7 mouse cellular contexts compared by ENCODE assay signal in genomic region chr9:102505700-102506585, GRCm38 (mm10). TPM values are rescaled to one million over a fixed set of nuclear protein-coding genes. Genes with fewer than 3 reads are reported as not detected.
DNase-seq lines count a peak whose midpoint lies in the region; ATAC-seq and TF ChIP-seq lines count a peak whose summit lies in the region.

Gene Ky (plus strand): TSS chr9:102505750.

- H3K9me3 ChIP-seq in ES-Bruce4 (replicated peaks; ENCODE audit: control insufficient read depth, insufficient read depth, low read length, poor library complexity, severe bottlenecking), result no peaks in the 10 kb centered on the region
- no peaks in the 10 kb centered on the region for H3K9me3 ChIP-seq in embryonic facial prominence, embryonic 13.5 days
- H3K9me3 ChIP-seq in heart, embryonic 15.5 days (replicated peaks), result no peaks in the 10 kb centered on the region
- H3K9me3 ChIP-seq in limb, embryonic 11.5 days (ENCODE audit: control insufficient read depth, low read length), result no peaks in the 10 kb centered on the region

- peak; percentile 70 for DNase-seq in ZHBTc4 (ENCODE audit: low read depth, low spot score)
- DNase-seq in limb, embryonic 11.5 days (ENCODE audit: low spot score), result peak; percentile 54
- no peak for DNase-seq in spleen, adult 18-20 months

- peak within 1 kb of the TSS; percentile 88 for H3K4me2 ChIP-seq in embryonic facial prominence, embryonic 13.5 days
- H3K4me2 ChIP-seq in heart, embryonic 15.5 days, result peak within 1 kb of the TSS; percentile 88
- H3K4me2 ChIP-seq in limb, embryonic 11.5 days (ENCODE audit: low read depth, severe bottlenecking), result peak within 1 kb of the TSS; percentile 93

- no peaks in the 10 kb centered on the region for H3K36me3 ChIP-seq in ES-Bruce4 (ENCODE audit: control insufficient read depth, insufficient read depth, low read length, poor library complexity, severe bottlenecking)
- H3K36me3 ChIP-seq in embryonic facial prominence, embryonic 13.5 days, result no peaks in the 10 kb centered on the region
- H3K36me3 ChIP-seq in heart, embryonic 15.5 days, result no peaks in the 10 kb centered on the region
- no peaks in the 10 kb centered on the region for H3K36me3 ChIP-seq in limb, embryonic 11.5 days (ENCODE audit: control insufficient read depth, insufficient read depth, low read length)

- no peak within 1 kb of the TSS for H3K27ac ChIP-seq in ES-Bruce4 (ENCODE audit: insufficient read depth, low read length)
- no peak within 1 kb of the TSS for H3K27ac ChIP-seq in embryonic facial prominence, embryonic 13.5 days
- H3K27ac ChIP-seq in heart, embryonic 15.5 days, result peak within 1 kb of the TSS; percentile 84
- no peak within 1 kb of the TSS for H3K27ac ChIP-seq in limb, embryonic 11.5 days (replicated peaks; ENCODE audit: low read depth, low read length)
- H3K27ac ChIP-seq in olfactory bulb, adult 2 months (ENCODE audit: insufficient read depth, low read depth, low read length), result no peak within 1 kb of the TSS

- WGBS in embryonic facial prominence, embryonic 13.5 days, result 1% methylated on average over 63 of the region's 63 CpGs
- WGBS in heart, embryonic 15.5 days, result 2% methylated on average over 63 of the region's 63 CpGs
- WGBS in limb, embryonic 11.5 days, result 1% methylated on average over 55 of the region's 63 CpGs
- 4% methylated on average over 63 of the region's 63 CpGs for WGBS in olfactory bulb, adult 2 months

- H3K4me1 ChIP-seq in ES-Bruce4 (ENCODE audit: control insufficient read depth, insufficient read depth, low read length), result no peaks in the 10 kb centered on the region
- H3K4me1 ChIP-seq in embryonic facial prominence, embryonic 13.5 days, result peaks cover 12% of the 10 kb centered on the region
- peaks cover 19% of the 10 kb centered on the region for H3K4me1 ChIP-seq in heart, embryonic 15.5 days (replicated peaks)
- peaks cover 7% of the 10 kb centered on the region; the same call in 1 of the 2 replicates for H3K4me1 ChIP-seq in limb, embryonic 11.5 days (ENCODE audit: control insufficient read depth, insufficient read depth, low read length)
- peaks cover 8% of the 10 kb centered on the region for H3K4me1 ChIP-seq in olfactory bulb, adult 2 months (ENCODE audit: control insufficient read depth, insufficient read depth, low read length)

- no peak for TF ChIP-seq EP300 in ES-Bruce4 (IDR thresholded peaks at IDR 0.05; ENCODE audit: insufficient read depth, low read depth, low read length)

- peak within 1 kb of the TSS; percentile 68 for H3K4me3 ChIP-seq in ES-Bruce4 (ENCODE audit: low read depth, low read length)
- H3K4me3 ChIP-seq in embryonic facial prominence, embryonic 13.5 days, result peak within 1 kb of the TSS; percentile 50
- peak within 1 kb of the TSS; percentile 56 for H3K4me3 ChIP-seq in heart, embryonic 15.5 days
- peak within 1 kb of the TSS; percentile 40 for H3K4me3 ChIP-seq in limb, embryonic 11.5 days (ENCODE audit: low read depth, low read length)
- H3K4me3 ChIP-seq in olfactory bulb, adult 2 months (ENCODE audit: insufficient read depth, low read depth, low read length), result peak within 1 kb of the TSS; percentile 45

- no peak for TF ChIP-seq POLR2A in ES-Bruce4 (IDR thresholded peaks at IDR 0.05; ENCODE audit: insufficient read depth, low read length)
- no peak for TF ChIP-seq POLR2A in olfactory bulb, adult 2 months (IDR thresholded peaks at IDR 0.05; ENCODE audit: insufficient read depth, low read depth, low read length)

- H3K9ac ChIP-seq in ES-Bruce4 (ENCODE audit: low read depth, poor library complexity, severe bottlenecking), result peak within 1 kb of the TSS; percentile 39
- peak within 1 kb of the TSS; percentile 65 for H3K9ac ChIP-seq in embryonic facial prominence, embryonic 13.5 days
- H3K9ac ChIP-seq in heart, embryonic 15.5 days, result peak within 1 kb of the TSS; percentile 63
- H3K9ac ChIP-seq in limb, embryonic 11.5 days (ENCODE audit: low read length), result peak within 1 kb of the TSS; percentile 40

- peaks cover 3% of the 10 kb centered on the region; the same call in 1 of the 2 replicates for H3K27me3 ChIP-seq in ES-Bruce4 (ENCODE audit: control insufficient read depth, insufficient read depth, low read length, poor library complexity, severe bottlenecking)
- H3K27me3 ChIP-seq in embryonic facial prominence, embryonic 13.5 days, result peaks cover 48% of the 10 kb centered on the region
- H3K27me3 ChIP-seq in heart, embryonic 15.5 days, result peaks cover 32% of the 10 kb centered on the region
- H3K27me3 ChIP-seq in limb, embryonic 11.5 days (ENCODE audit: control insufficient read depth, insufficient read depth, low read length), result peaks cover 25% of the 10 kb centered on the region

- 0 out of 2 replicates have a peak, but pooled peaks have one; percentile 21 for ATAC-seq in embryonic facial prominence, embryonic 13.5 days (ENCODE audit: insufficient number of reproducible peaks, insufficient read depth, low FRiP score, low TSS enrichment, low read depth)
- ATAC-seq in heart, embryonic 15.5 days (replicated peaks; ENCODE audit: insufficient number of reproducible peaks, insufficient read depth, low FRiP score, low read depth), result peak; percentile 58
- ATAC-seq in limb, embryonic 11.5 days (ENCODE audit: insufficient number of reproducible peaks, low FRiP score, low TSS enrichment, low read depth), result no peak

- peak; percentile 0 for TF ChIP-seq CTCF in ES-Bruce4 (IDR thresholded peaks at IDR 0.05; ENCODE audit: low read depth, low read length)
- TF ChIP-seq CTCF in olfactory bulb, adult 2 months (IDR thresholded peaks at IDR 0.05; ENCODE audit: insufficient read depth, low read depth, low read length), result no peak

RNA-seq across cellular contexts. Expression of gene Ky, which starts in this region (rescaled TPM):
- 0.11 and 1.4 TPM in 2 replicates for polyA plus RNA-seq in ES-Bruce4 (2011; ENCODE audit: insufficient read depth, insufficient read length, low read depth, missing spikeins)
- polyA plus RNA-seq in embryonic facial prominence, embryonic 13.5 days (2015; fragmentation: Nextera tagmentation; extraction: Ambion mirVana), result 0.13 and 0.19 TPM in 2 replicates
- 1.1 and 1.8 TPM in 2 replicates for polyA plus RNA-seq in heart, embryonic 15.5 days (2015; fragmentation: Nextera tagmentation; extraction: Ambion mirVana)
- 0.16 and 0.23 TPM in 2 replicates for polyA plus RNA-seq in limb, embryonic 11.5 days (2014; fragmentation: Nextera tagmentation; extraction: Ambion mirVana)
- not detected in 2 replicates for polyA plus RNA-seq in olfactory bulb, adult 2 months (2012; ENCODE audit: insufficient read depth, insufficient read length, low replicate concordance, missing spikeins)

Comparison
In these comparisons a context has a peak if more than half of its experiments do, and no peak if none do; other contexts are left out.
1. Peak in ATAC-seq, H3K4me3 ChIP-seq, H3K9ac ChIP-seq and H3K4me2 ChIP-seq in embryonic facial prominence, embryonic 13.5 days; RNA of the gene not detected or under 1 TPM.
2. Peak in DNase-seq, H3K4me3 ChIP-seq, H3K9ac ChIP-seq and H3K4me2 ChIP-seq in limb, embryonic 11.5 days; RNA of the gene not detected or under 1 TPM.